Mouse (Mus musculus) cerebellum, adult 2 months (tissue): ENCODE data around the gene Scyl3. TPM values are rescaled to one million over a fixed set of nuclear protein-coding genes. Genes with fewer than 3 reads are reported as not detected.
A peak's percentile ranks its signal among the peaks of the same experiment; 100 is the strongest.

Experiments used
- DNase-seq, 2 experiments: peaks; one replicate each; pipeline ENCODE4 v3.0.0; 2021
- H3K27ac ChIP-seq: fragments of 200-500 bp; 2 replicates; pipeline ENCODE4 v1.5.1; 2012; ENCODE audit warnings: low read length, control low read depth, inconsistent platforms; ENCODE audit not compliant: insufficient read depth
- H3K27me3 ChIP-seq: fragments of 200-500 bp; 2 replicates; pipeline ENCODE4 v1.6.1; 2012; ENCODE audit warnings: inconsistent platforms, mild to moderate bottlenecking, low read length, moderate library complexity; ENCODE audit not compliant: control insufficient read depth, insufficient read depth
- H3K4me1 ChIP-seq: fragments of 200-500 bp; 2 replicates; pipeline ENCODE4 v1.6.1; 2011; ENCODE audit warnings: low read length; ENCODE audit not compliant: control insufficient read depth, insufficient read depth
- H3K4me3 ChIP-seq: fragments of 200-500 bp; replicated peaks from 2 replicates; pipeline ENCODE3; 2011; ENCODE audit warnings: mild to moderate bottlenecking, low read depth, low read length, control low read depth; ENCODE audit not compliant: insufficient read depth
- CTCF ChIP-seq: fragments of 200-500 bp; IDR thresholded peaks from 2 replicates; pipeline ENCODE4 v1.5.1; 2011; ENCODE audit warnings: low read depth, mild to moderate bottlenecking, control low read depth, low read length, moderate library complexity, borderline replicate concordance; ENCODE audit not compliant: insufficient read depth
- POLR2A ChIP-seq: fragments of 200-500 bp; IDR thresholded peaks from 2 replicates; pipeline ENCODE4 v1.6.1; 2011; ENCODE audit warnings: low read length, control low read depth, borderline replicate concordance; ENCODE audit not compliant: insufficient read depth
- WGBS: fragments of 180-500 bp; shearing (Covaris S2); methylation state at CpG from one replicate; pipeline ENCODE4 v1.1.7; 2018; 5-methylcytosine and 5-hydroxymethylcytosine counted together
- polyA plus RNA-seq: library from polyadenylated mRNA; depleted of rRNA; stranded (reverse); fragments of >200 nt; gene quantifications from 2 replicates; pipeline ENCODE4 v1.2.3, GENCODE M21; 2012; rRNA removed

Scyl3 gene
- 19.3 and 21.2 TPM in 2 replicates for polyA plus RNA-seq

DNA sequence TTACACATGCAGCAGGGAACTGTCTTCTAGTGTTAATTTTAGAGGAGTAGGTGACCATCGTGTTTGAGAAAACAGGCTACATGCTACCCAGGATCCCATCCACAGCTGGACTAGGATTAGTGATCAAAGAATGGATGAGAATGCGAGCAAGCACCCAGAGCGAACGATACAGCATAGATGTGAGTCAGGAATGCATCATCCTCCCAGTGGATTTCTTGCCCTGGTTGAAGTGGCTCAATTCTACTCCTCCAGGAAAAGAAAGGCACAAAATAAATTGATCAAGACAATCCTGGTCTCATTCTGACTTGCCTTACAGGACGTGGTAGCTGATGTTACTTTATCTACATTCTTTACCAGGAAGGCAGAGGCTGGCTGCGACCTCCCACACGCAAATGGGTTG lies at the start of gene Scyl3:
TSS of gene Scyl3 (plus strand) at position 255 of the 400 bp plus-strand sequence.
- TF ChIP-seq POLR2A (no peak), CTCF (no peak)
- H3K27ac ChIP-seq = peak within 1 kb of the TSS; percentile 93
- 60% methylated on average over 7 of the region's 7 CpGs for WGBS
- peak within 1 kb of the TSS; percentile 85 for H3K4me3 ChIP-seq
- no peaks in the 10 kb centered on the region for H3K27me3 ChIP-seq
- DNase-seq = no peak
- H3K4me1 ChIP-seq = peaks cover 7% of the 10 kb centered on the region

DNA sequence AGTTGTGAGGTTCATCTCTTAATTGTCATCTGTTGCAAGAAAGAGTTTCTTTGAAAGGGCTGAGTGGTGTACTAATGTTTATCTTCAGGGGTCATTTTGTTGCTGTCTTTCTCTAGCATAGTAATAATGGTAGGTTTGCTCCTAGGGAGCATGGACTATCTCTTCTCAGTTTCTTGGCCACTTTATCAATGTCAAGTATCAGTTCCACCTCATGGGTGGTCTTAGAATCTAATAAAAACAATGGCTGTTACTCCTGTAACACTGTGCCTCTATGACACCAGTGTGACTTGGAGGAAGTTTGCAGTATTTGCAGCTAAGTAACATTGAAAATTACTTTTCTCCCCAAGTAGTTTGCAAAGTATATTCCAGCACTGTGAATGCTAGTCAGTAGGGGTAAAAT lies 39.3 kb upstream of the Scyl3 start:
- H3K4me1 ChIP-seq = no peaks in the 10 kb centered on the region
- TF ChIP-seq POLR2A = no peak
- no peak for TF ChIP-seq CTCF
- no peak for DNase-seq
- no peaks in the 10 kb centered on the region for H3K27me3 ChIP-seq
- no peak overlapping the region for H3K27ac ChIP-seq
- H3K4me3 ChIP-seq = no peak overlapping the region

DNA sequence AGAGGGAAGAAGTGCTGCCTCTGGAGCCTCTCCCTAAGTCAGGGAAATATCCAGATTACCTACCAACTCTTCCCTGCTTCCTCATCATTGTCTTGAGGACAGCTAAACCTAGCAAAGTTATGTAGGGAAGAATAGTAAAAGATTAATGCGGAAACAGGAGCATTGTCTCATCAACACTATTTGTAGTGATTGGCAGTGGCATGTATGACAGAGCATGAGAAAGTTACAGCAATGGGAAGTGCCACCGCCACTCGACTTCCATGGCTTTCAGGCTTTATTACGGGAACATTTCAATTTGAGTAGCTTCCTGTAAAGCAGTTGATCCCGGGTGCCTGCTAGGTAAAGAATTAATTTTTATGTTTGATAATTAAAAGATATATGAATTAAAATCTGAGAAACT lies 35.6 kb upstream of the Scyl3 start:
- TF ChIP-seq POLR2A (no peak), CTCF (no peak)
- 93% methylated on average over 5 of the region's 5 CpGs for WGBS
- Histone ChIP-seq H3K27ac (no peak overlapping the region), H3K4me1 (no peaks in the 10 kb centered on the region), H3K4me3 (no peak overlapping the region), H3K27me3 (no peaks in the 10 kb centered on the region)
- no peak for DNase-seq

DNA sequence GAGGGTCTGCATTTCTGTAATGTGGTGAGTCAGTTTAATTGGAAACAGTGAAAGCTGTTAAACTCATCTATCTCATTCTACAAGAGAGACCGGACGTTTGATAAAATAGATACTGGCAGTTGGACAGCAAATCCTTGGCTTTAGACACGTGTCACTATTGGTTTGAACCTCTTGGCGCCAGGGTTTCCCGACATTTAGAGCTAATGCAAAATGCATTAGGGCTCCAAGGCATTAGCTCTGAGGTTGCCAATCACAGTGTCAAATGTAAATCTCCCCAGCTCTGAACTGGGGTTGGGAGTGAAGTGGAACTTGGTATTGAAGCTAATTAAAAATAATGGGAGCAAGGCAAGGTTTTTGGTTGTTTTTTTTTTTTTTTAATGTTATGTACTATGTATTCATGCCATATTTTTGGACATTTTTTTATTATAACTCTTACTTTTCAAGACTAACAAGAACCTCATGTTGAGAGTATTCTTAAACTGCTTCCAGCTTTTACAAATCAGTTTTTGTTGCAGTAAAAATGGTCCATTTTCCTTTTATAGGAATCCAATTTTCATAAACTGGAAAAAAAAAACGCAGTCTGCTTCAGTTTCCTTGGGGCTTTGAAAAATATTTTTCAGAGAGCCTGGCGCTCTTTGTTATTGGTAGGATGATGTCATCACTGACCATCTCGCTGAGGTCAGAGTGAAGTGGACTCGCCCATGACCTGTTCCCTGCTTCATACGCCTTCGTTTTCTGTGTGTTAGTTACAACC lies 34.9 kb upstream of the Scyl3 start:
- Histone ChIP-seq H3K27ac (no peak overlapping the region), H3K4me3 (no peak overlapping the region), H3K4me1 (no peaks in the 10 kb centered on the region), H3K27me3 (no peaks in the 10 kb centered on the region)
- DNase-seq = no peak
- TF ChIP-seq CTCF (no peak), POLR2A (no peak)
- WGBS = 75% methylated on average over 11 of the region's 11 CpGs

DNA sequence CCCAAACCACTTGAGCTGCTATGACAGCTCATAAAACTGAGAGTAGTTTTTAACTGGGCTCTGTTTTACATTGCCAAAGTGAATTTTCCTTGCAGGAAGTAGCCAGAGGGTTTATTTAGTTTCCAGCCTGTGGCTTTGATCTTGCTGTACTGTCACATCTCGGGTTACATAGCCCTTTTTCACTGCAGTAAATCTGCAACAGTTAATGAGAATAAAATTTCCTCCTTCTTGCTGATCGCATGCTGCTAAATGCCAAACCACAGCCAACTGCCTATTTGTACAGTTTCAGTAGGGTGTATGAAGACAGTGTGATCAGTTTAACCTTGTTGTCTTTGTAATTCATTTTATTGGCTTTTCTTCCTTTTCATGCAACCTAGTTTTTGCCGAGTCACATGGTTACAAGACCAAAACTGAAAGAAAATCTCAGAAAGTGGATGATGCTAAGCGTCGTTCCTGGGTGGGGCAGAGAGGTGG lies 30.6 kb upstream of the Scyl3 start:
- no peak for TF ChIP-seq CTCF
- DNase-seq = no peak
- Histone ChIP-seq H3K4me1 (no peaks in the 10 kb centered on the region), H3K27me3 (no peaks in the 10 kb centered on the region), H3K4me3 (no peak overlapping the region), H3K27ac (no peak overlapping the region)
- WGBS = 78% methylated on average over 5 of the region's 5 CpGs

DNA sequence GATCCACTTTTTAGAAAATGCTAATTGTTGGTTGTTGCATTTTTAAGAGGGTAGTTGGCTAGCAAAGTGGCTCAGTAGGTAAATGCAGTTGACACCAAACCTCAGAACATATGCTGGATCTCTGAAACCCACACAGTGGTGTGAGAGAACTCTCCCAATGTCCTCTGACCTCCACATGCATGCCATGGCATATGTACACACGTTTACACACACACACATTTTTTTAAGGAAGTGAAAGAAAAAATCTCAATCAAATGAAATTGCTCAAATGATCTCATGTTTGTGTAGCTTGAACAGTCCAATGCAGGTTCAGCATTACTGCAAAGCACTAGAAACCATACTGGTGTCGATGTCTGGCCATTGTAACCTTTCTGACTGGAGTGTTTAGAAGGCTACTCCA lies 29.3 kb upstream of the Scyl3 start:
- TF ChIP-seq POLR2A = no peak
- TF ChIP-seq CTCF = no peak

DNA sequence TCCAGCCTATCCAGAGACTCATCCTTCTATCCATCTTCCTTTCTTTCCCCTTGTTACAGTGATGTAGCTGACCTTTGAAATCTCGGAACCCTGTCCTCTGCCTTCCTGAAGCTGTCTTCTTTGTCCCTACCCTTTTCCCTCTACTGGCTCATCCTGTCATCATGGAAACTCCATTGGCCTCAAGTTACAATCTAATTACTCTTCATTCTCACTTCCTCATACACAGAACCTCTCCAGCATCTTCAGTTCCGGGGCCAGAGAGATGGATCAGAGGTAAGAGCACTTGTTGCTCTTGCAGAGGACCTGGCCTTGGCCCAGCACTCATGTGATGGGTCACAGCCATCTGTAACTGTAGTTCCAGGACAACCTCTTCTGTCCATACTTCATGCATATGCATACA lies 28.7 kb upstream of the Scyl3 start:
- no peaks in the 10 kb centered on the region for H3K4me1 ChIP-seq
- H3K27ac ChIP-seq = no peak overlapping the region
- H3K4me3 ChIP-seq = no peak overlapping the region
- no peak for DNase-seq
- 84% methylated on average over 2 of the region's 2 CpGs for WGBS
- TF ChIP-seq CTCF (no peak), POLR2A (no peak)
- H3K27me3 ChIP-seq = no peaks in the 10 kb centered on the region

More for the DNA sequence above, 29.3 kb upstream of the Scyl3 start:
- 94% methylated on average over 2 of the region's 2 CpGs for WGBS
- Histone ChIP-seq H3K4me3 (no peak overlapping the region), H3K27ac (no peak overlapping the region), H3K4me1 (no peaks in the 10 kb centered on the region), H3K27me3 (no peaks in the 10 kb centered on the region)
- DNase-seq = no peak

DNA sequence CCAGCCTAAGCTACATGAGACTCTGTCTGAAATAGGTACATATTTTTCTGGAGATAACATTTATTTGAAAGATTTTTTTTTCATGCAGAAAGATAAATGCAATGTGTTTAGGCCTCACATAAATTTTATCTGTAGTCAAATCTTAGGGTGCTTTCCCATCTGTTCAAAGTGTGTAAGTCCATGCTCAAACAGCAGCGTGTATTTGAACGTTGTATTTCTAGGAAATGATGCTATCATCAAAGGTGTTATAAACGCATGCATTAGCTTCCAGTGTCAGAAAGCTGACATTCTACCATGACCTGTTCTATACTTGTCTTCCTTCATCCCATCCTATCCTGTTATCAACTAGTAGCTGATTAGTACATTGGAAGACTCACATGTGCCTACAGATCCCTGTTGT lies 25.5 kb upstream of the Scyl3 start:
- H3K4me1 ChIP-seq = no peaks in the 10 kb centered on the region
- TF ChIP-seq CTCF (no peak), POLR2A (no peak)
- WGBS = 96% methylated on average over 3 of the region's 3 CpGs
- no peak overlapping the region for H3K27ac ChIP-seq
- H3K4me3 ChIP-seq = no peak overlapping the region
- H3K27me3 ChIP-seq = no peaks in the 10 kb centered on the region
- DNase-seq = no peak
